Mouse (Mus musculus) left cerebral cortex, postnatal 4 days (tissue): Measurements from ENCODE around the gene Fhl1. TPM values are rescaled to one million over a fixed set of nuclear protein-coding genes. Genes with fewer than 3 reads are reported as not detected.

Source experiments
- total RNA-seq, 2 experiments: library from RNA; stranded (reverse); gene quantifications; 2 replicates each; pipeline ENCODE4 v1.2.3; 2021

Fhl1 gene
- total RNA-seq, 2 experiments from 2014 or later, result 153 to 169 TPM

Other genes with a start within 250 kb of the Fhl1 start
- gene Gm10477, start 207.0 kb upstream of the Fhl1 start, total RNA-seq, result not detected
- not detected for gene Gm648, start 182.2 kb upstream of the Fhl1 start, total RNA-seq
- gene Mmgt1, start 133.7 kb upstream of the Fhl1 start, total RNA-seq, result 10 to 100 TPM; 37.0 to 37.2 TPM
- 100 to 1,000 TPM; 103 to 116 TPM for gene Slc9a6, start 122.0 kb upstream of the Fhl1 start, total RNA-seq
- gene Map7d3, start 90.5 kb downstream of the Fhl1 start, total RNA-seq, result under 1 TPM; 0.36 to 0.48 TPM
- not detected for gene Adgrg4, start 138.4 kb downstream of the Fhl1 start, total RNA-seq